Mouse (Mus musculus): ENCODE results near the gene Eno1.

Gene Eno1

DNA sequence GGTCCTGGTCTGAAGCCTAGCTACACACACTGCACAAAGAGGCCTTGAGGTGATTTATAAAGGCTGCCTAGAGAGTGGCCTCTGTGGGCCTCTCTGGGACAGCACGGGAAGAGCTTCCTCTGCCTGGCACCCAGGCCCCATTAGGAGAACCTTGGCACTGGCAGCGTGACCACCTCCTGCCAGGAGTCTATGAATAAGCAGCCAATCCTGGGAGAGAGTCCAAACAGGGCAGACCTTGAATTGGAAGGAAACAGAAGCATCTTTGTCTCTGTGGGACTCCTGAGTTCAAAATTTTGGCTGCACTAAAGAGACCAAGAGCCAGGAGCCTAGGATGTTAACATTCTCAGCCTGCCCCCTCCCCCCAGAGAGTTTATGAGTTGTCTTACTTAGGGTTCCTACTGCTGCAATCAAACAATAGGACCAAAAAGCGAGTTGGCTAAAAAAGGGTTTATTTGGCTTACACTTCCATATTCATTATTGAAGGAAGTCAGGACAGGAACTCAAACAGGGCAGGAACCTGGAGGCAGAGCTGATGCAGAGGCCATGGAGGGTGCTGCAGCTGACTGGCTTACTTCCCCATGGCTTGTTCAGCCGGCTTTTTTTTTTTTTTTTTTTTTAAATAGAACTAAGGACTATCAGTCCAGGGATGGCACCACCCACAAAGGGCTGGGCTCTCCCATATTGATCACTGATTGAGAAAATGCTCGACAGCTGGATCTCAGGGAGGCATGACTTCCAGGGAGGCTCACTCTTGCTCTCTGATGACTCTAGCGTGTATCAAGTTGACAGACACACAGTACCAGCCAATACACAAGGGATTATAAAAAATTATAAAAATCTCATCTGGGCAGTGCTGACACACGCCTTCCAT lies 9.5 kb upstream of the Eno1 start:
- DNase-seq (ENCODE audit: extremely low read depth, insufficient read length, low spot score): peak; percentile 81

GRCm38 (mm10) chr4:150228581-150229348 lies 7.8 kb upstream of the Eno1 start:
- DNase-seq (ENCODE audit: extremely low read depth, insufficient read length, low spot score): no peak

DNA sequence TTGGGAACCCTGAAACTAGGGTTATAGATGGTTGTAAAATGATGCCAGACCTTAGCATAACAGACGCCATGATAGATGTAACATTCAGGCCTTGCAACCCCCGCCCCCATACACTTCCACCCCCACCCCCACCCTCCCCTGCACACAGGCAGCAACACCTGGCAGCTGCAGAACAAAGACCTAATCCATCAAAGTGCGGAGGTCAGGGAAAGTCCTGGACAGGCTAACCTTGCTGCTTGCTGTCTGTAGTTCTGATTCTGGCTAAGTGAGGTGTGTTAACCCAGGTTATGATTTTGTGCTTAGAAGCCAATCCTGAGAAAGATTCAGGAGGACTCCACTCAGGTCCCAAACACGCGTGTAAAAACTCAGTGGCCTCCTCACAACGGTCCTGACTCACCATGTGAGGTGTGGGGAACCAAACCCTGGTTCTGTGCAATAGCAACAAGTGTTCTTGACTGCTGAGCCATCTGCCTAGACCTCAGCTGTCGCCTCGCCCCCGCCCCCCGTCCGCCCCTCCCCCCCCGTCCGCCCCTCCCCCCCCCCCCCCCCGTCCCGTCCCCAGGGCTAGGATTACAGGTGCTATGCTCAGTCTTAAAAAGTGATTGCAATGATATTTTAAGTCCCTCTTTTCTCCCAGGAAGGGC lies 6.7 kb upstream of the Eno1 start:
- no peak for DNase-seq (ENCODE audit: extremely low read depth, insufficient read length, low spot score)

DNA sequence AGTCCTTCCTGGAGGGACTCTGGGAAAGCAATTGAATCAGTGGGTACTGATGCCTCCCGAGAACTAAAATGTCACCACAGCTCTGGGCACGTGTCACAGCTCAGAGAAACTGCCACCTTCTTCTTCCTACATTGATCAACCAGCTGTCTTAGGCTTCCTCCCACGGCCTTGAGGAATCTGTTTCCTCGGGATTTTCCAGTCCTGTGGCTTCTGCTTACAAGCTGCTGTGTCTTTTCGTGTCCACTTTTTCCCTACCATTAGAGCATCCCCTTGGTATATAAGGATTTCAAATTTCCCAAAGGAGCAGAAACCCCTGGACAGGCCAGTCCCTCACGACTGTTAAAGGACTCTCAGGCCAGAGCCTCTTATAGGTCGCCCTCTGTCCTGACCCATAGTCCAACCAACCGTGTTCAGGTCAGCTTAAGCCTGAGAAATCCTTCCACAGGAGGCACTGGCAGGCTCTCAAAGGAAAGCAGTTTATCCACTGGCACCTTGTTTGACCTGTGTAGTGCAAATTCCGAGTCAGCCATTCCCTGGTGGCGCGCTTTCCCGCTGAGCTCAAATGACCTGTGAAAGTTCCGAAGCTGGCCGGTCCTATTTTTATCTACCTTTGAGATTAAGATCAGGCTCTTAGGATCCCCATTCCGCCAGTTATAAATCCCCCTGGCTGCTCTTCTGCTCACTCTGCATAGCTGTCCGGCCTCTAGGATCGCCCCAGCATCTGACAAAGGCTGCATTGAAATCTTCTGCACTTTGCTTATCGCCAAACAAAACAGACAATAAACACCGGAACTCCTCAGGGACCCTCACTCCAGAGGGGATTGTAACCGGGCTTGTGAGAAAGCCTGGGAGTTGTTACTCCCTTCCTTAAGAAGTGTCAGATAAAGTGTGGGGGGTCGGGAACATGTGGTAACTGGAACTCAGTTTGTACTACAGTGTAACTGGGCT lies 5.8 kb upstream of the Eno1 start:
- no peak for DNase-seq (ENCODE audit: extremely low read depth, insufficient read length, low spot score)

- DNase-seq (ENCODE audit: extremely low read depth, insufficient read length, low spot score): no peak
Observed at GRCm38 (mm10) chr4:150231871-150232270, 4.7 kb upstream of the Eno1 start.

DNA sequence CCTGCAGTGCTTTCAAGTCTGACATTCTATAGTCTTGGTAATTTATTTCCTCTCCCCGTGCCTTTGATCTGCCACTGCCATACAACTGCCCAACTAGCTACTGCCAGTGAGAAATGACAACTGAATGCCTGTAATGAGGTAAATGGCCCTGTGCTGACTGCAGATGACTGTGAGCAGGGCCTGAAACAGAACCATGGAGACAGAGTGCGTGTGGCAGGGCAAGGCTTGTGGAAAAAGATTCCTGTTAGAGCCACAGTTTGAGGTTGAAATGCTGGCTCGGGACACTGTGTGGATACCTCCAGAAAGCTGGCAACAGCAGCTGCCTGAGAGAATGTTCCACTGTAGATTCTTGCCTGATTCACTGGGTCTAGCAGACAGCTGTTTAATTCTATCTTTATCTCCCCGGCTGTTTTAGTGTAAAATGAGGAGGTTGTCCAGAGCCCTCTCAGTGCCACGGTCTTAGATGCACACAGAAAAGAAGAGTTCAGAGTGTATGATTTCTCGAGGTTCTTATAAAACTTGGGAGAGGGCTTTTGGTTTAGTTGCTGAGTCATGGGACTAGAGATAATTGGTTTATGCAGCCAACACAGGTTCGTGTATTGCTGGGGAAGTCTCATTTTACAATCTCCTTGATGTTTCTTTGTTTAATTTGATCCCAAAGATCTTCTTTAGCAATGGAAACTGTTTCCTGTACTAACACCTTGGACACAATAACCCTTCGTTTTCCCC lies 1.8 kb upstream of the Eno1 start:
- no peak for DNase-seq (ENCODE audit: extremely low read depth, insufficient read length, low spot score)

DNA sequence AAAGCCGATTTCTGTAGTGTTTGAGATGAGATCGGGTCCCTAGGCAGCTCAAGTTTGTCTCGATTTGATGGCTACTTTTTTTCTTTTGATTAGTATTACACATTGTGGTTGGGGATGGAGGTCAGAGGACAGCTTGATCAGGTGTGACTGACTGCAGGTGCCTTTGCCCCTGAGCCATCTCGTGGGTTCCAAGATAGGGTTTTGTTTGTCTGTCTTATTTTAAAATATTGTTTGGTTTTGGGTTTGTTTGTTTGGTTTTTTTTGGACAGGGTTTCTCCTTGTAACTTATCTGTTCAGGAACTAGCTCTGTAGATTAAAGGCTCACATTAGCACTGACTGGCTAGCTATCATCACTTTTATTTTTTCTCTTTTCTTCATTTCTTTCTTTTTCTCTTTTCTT lies 936 bp upstream of the Eno1 start:
- DNase-seq (ENCODE audit: extremely low read depth, insufficient read length, low spot score): no peak

DNA sequence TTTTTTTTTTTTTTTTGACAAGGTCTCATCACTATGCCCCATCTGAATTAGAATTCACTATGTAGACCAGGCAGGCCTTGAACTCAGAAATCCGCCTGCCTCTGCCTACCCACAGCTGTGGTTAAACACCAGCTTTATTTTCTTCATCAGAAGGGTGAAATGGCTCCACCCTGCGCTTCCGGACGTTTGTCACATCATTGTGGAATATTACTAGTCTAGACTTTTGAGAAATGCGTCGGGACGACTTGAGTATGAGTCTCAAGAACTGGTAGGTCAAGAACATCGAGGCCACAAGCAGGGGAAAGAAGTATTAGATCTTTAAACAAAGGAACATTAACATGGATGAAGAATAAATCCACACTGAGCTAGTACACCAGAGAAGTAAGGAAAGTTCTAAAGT lies 490 bp upstream of the Eno1 start:
- DNase-seq (ENCODE audit: extremely low read depth, insufficient read length, low spot score): no peak

DNA sequence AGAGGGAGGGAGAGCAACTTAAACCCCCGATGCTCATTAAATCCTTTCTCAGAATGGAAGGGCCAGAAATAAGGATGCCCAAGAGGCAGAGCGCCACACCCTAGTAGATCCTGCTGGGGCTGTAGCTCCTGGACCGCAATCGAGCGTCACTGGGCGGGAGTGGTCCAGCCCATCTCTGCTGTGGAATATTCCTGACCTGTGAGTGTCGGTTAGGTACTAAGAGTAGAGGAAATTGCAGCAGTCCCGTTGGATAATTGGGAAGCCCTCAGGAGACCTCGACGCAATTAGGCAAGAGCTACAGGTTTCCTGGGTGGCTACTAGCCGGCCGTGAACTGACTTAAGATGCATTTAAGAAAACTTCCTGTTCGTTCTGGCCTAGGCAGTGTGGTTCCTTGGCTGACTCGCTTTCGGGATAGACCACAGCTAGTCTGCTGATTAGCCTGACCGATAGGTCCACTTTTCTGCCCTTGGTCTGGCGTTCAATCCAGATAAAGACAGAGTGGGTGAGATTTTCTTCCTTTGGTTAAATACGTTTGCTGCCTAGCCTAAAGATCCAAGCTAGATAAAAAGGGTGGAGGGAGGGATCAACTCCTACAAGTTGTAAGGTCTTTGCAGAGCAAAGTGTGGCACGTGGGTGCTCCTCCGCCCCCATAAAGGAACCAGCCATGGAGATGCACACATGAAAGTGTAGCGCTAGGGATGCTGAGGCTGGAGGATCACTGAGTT lies 1.3 kb downstream of the Eno1 start:
- DNase-seq (ENCODE audit: extremely low read depth, insufficient read length, low spot score): peak; percentile 56

GRCm38 (mm10) chr4:150238433-150239086 lies 2.0 kb downstream of the Eno1 start:
- DNase-seq (ENCODE audit: extremely low read depth, insufficient read length, low spot score): peak; percentile 39

GRCm38 (mm10) chr4:150239087-150239480 lies 2.6 kb downstream of the Eno1 start:
- DNase-seq (ENCODE audit: extremely low read depth, insufficient read length, low spot score): no peak

DNA sequence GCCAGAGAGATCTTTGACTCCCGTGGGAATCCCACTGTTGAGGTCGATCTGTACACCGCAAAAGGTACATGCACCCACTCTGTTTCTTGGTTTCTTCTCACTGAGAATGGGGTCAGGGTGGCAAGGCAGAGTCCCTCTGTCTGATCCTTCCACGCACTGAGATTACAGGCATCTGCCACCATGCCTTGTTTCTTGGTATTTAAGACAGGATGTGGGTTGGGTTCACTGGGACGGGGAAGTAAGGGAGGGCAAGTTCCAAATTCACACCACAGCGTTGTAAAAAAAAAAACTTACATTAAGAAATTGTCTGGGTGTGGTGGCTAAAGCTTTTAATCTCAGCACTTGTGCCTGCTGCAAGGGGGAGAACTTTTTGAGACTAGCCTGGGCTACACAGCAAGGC lies 3.0 kb downstream of the Eno1 start:
- no peak for DNase-seq (ENCODE audit: extremely low read depth, insufficient read length, low spot score)

GRCm38 (mm10) chr4:150239951-150240368 lies 3.4 kb downstream of the Eno1 start:
- peak; percentile 74 for DNase-seq (ENCODE audit: extremely low read depth, insufficient read length, low spot score)

DNA sequence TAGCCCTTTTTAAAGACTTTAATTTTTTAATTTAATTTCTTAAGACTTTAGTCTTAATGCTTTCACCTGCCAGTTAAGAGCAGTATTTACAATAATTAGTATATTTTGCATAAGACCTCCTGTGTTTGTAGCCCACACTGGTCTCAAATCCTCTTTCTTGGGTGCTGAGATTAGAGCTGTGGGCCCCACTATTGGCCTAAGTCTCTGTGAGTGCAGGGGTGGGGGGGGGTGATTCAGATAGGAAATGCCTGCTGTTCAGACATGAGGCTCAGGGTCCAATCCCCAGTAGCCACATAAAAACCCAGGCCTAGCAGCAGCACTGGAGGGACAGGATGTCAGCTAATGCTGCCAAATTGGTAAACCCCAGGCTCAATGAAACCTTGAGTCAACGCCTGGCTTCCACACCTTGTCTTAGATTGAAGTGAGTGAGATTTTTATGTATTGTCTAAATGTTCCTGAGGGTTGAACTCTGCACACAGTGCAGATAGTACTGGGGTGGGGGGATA lies 3.9 kb downstream of the Eno1 start:
- DNase-seq (ENCODE audit: extremely low read depth, insufficient read length, low spot score): no peak

DNA sequence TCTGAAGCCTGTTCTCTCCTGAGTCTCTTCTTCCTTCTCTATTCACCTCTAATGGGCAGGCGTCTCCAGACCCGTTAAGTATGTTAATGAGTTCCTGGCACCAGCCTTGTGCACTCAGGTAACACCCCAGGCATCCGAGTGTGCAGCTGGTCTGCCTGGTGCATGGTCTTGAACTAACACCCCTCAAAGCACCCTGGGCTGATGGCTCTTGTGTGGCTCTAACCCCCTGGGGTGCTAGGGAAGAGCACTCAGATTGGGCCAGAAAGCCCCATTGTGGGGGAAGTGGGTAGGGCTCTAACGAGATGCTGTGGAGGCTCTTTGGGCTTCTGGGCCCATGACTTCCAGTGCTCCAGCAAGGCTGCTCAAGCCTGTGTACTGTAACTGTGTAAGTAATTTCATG lies 5.2 kb downstream of the Eno1 start:
- no peak for DNase-seq (ENCODE audit: extremely low read depth, insufficient read length, low spot score)

GRCm38 (mm10) chr4:150242745-150243144 lies 6.2 kb downstream of the Eno1 start:
- DNase-seq (ENCODE audit: extremely low read depth, insufficient read length, low spot score): no peak

DNA sequence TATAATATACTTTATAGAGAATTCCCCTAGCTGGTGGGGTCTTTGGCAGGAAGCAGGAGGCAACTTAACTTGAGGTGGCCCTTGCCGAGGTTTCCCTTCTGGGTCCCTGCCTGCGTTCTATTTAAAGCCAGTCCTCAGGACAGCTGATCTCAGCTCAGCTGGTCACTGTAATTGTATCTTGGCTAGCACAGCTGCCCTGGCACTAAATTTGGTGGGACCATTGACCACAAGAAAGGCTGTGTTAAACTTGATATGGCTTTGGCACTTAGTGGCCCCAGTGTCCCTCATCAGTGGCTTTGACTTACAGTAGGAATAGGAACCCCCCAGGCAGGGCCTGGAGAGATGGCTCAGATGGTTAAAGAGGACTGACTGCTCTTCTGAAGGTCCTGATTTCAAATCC lies 9.4 kb downstream of the Eno1 start:
- no peak for DNase-seq (ENCODE audit: extremely low read depth, insufficient read length, low spot score)

DNA sequence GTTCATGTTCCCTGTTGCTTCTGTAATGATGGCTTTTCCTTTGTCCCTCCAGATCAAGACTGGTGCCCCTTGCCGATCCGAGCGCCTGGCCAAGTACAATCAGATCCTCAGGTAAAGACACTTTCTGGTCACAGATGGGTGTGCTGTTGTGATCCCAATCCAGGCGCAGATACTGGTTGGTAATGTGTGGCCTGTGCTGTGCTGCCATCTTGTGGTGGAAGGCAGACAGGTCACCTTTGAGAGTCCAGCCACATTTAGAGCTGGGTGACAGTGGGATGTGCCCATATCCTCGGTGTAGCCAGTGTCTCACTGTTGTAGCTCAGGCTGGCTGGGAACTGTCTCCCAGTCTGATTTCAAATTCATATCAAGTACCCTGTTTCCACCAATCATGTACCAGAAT lies 11.5 kb downstream of the Eno1 start:
- DNase-seq (ENCODE audit: extremely low read depth, insufficient read length, low spot score): no peak
